Mouse (Mus musculus) heart, embryonic 11.5 days (tissue): ENCODE results near the gene Vgll2. TPM values are rescaled to one million over a fixed set of nuclear protein-coding genes. Genes with fewer than 3 reads are reported as not detected.

ENCODE experiments used
- ATAC-seq: fragments of 200-750 bp; cut with Nextera tagmentation; replicated peaks from 2 replicates; pipeline ENCODE4 v1.8.0; 2017; ENCODE audit warnings: moderate library complexity; ENCODE audit not compliant: insufficient number of reproducible peaks, low FRiP score, low TSS enrichment
- H3K27ac ChIP-seq: fragments of 300-500 bp; sonication (generic); 2 replicates; pipeline ENCODE4 v1.5.1; 2014; ENCODE audit warnings: mild to moderate bottlenecking, low read depth, low read length
- H3K27me3 ChIP-seq: fragments of 300-500 bp; sonication (generic); 2 replicates; pipeline ENCODE4 v1.6.1; 2014; ENCODE audit warnings: mild to moderate bottlenecking, low read length, mixed read lengths; ENCODE audit not compliant: control insufficient read depth, insufficient read depth
- H3K36me3 ChIP-seq: fragments of 300-500 bp; sonication (generic); 2 replicates; pipeline ENCODE4 v1.6.1; 2014; ENCODE audit warnings: mild to moderate bottlenecking, low read length, moderate library complexity, mixed read lengths; ENCODE audit not compliant: control insufficient read depth, insufficient read depth
- H3K4me1 ChIP-seq: fragments of 300-500 bp; sonication (generic); 2 replicates; pipeline ENCODE4 v1.6.1; 2014; ENCODE audit warnings: low read length; ENCODE audit not compliant: control insufficient read depth, insufficient read depth
- H3K4me2 ChIP-seq: fragments of 300-500 bp; sonication (generic); 2 replicates; pipeline ENCODE4 v1.6.1; 2014; ENCODE audit warnings: mild to moderate bottlenecking, moderate library complexity
- H3K4me3 ChIP-seq: fragments of 300-500 bp; sonication (generic); 2 replicates; pipeline ENCODE4 v1.5.1; 2014; ENCODE audit warnings: low read depth, low read length
- H3K9ac ChIP-seq: fragments of 300-500 bp; sonication (generic); 2 replicates; pipeline ENCODE4 v1.6.1; 2014; ENCODE audit warnings: mild to moderate bottlenecking, low read depth, low read length, moderate library complexity
- H3K9me3 ChIP-seq: fragments of 300-500 bp; sonication (generic); replicated peaks from 2 replicates; pipeline ENCODE4 v1.6.1; 2016; ENCODE audit warnings: low read length; ENCODE audit not compliant: control insufficient read depth
- WGBS: fragments of 180-500 bp; shearing (Covaris S2); extraction: QIAGEN DNeasy Blood & Tissue Kit; methylation state at CpG from one replicate; pipeline ENCODE4 v1.1.7; 2014; ENCODE audit not compliant: insufficient replicate concordance; 5-methylcytosine and 5-hydroxymethylcytosine counted together
- microRNA-seq: library from miRNA; unstranded; fragments of <30 nt; microRNA quantifications from one replicate; pipeline ENCODE4, GENCODE M21; 2016; ENCODE audit warnings: borderline number of aligned reads
- polyA plus RNA-seq: library from polyadenylated mRNA; unstranded; fragments of >200 nt; fragmentation: Nextera tagmentation; extraction: Ambion mirVana; gene quantifications from 2 replicates; pipeline ENCODE4 v1.2.1, GENCODE M21; 2014

The Vgll2 gene
- polyA plus RNA-seq, 1 experiment from 2014 or later, result 0.43 TPM

DNA sequence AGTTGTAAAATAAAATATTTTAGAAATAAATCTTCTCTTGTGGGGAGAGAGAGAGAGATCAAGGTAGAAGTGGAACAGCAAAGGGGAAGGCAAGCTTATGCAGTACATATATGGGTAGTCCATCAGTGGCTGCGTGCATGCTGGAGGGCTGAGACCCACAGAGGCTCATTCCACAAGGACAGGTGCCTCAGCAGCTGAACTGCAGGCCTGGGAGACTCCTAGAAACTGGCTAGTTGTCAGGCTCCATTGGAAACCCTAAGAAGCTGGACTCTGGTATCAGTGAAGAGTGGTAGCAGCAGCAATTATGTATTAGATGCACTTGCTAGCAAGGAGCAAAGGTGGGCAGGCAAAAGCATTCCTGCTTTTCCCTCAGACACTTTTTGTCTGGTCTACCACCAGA, 17.1 kb downstream of the Vgll2 start:
- H3K9me3 ChIP-seq, result no peaks in the 10 kb centered on the region
- H3K36me3 ChIP-seq, result no peaks in the 10 kb centered on the region
- ATAC-seq, result no peak
- no peak overlapping the region for H3K4me2 ChIP-seq
- no peak overlapping the region for H3K27ac ChIP-seq
- H3K9ac ChIP-seq, result no peak overlapping the region
- H3K27me3 ChIP-seq, result no peaks in the 10 kb centered on the region
- no peaks in the 10 kb centered on the region for H3K4me1 ChIP-seq
- 73% methylated on average over 1 of the region's 1 CpGs for WGBS
- H3K4me3 ChIP-seq, result no peak overlapping the region

DNA sequence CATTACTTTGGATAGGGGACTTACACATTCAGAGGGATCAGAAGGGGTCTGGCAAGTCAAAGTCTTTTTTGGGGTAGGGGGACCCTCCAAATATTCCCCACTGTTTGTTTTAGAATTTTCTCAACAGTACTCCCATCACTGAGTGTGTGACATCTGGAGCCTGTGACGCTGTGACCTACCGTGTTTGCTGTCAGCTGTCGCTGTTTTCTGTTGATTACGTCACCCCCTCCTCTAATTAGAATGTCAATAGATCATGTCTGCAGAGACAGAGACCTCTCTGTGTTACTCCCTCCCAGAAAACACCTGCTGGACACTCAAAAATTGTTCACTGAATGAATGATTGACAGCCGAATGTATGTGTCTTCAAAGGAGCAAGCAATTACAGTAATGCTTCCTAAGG, 20.8 kb downstream of the Vgll2 start:
- Histone ChIP-seq H3K27me3 (no peaks in the 10 kb centered on the region), H3K27ac (no peak overlapping the region), H3K4me3 (no peak overlapping the region), H3K9ac (no peak overlapping the region), H3K4me2 (no peak overlapping the region), H3K4me1 (no peaks in the 10 kb centered on the region), H3K9me3 (no peaks in the 10 kb centered on the region), H3K36me3 (no peaks in the 10 kb centered on the region)
- ATAC-seq, result no peak
- WGBS, result 81% methylated on average over 5 of the region's 5 CpGs

DNA sequence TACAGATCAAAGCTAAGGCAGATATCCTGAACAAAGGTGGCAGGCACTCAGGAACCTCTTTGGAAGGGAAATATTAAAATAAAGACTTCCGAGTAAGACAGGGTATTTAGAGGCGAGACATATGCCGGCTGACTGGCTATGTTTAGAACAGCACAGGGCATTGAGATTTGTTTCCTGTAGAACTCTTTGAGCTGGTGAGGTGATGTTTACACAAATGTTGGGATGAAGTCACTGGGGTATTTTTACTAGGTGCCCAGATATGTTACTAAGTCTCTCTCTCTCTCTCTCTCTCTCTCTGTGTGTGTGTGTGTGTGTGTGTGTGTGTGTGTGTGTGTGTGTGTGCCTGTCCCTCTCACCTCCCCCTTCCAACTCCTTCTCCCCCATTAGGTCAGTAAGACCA, 26.0 kb downstream of the Vgll2 start:
- Histone ChIP-seq H3K4me3 (no peak overlapping the region), H3K9ac (no peak overlapping the region), H3K27ac (no peak overlapping the region), H3K36me3 (no peaks in the 10 kb centered on the region), H3K4me2 (no peak overlapping the region), H3K4me1 (no peaks in the 10 kb centered on the region), H3K9me3 (no peaks in the 10 kb centered on the region), H3K27me3 (no peaks in the 10 kb centered on the region)
- WGBS, result 45% methylated on average over 3 of the region's 3 CpGs
- no peak for ATAC-seq

DNA sequence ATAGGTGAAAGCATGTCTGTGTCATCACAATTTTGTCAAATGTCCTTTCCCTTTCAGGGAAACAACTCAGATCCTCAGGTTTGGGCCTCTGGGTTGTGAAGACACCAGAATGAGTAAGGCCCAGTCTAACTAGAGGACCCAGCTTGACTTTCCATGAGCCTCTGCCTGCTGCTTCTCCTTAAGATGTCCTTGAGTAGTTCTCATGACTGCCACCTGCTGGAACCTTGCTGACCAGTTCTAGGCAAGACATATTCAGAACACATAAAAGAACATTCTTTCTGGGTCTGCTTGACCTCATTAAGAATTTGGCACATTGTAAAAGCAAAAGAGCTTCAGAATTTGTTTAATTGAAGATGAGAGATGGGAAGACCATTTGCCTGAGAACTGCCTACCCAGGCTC, 50.2 kb downstream of the Vgll2 start:
- Histone ChIP-seq H3K9ac (no peak overlapping the region), H3K27me3 (no peaks in the 10 kb centered on the region), H3K9me3 (no peaks in the 10 kb centered on the region), H3K27ac (no peak overlapping the region), H3K36me3 (no peaks in the 10 kb centered on the region), H3K4me2 (no peak overlapping the region), H3K4me3 (no peak overlapping the region), H3K4me1 (no peaks in the 10 kb centered on the region)
- ATAC-seq, result no peak

Small RNA genes within 50 kb of the gene (microRNA-seq; reads per million reads assigned to microRNA genes)
- gene Gm24084, result not detected

Other genes with a start within 250 kb of the Vgll2 start
- not detected in 2 replicates for gene Ros1, start 172.7 kb downstream of the Vgll2 start, polyA plus RNA-seq
- 6.8 and 9.5 TPM in 2 replicates for gene Dcbld1, start 211.1 kb downstream of the Vgll2 start, polyA plus RNA-seq